Mouse (Mus musculus) brain, embryonic 14.5 days (tissue): Measurements from ENCODE around the gene Abcc8. TPM values are rescaled to one million over a fixed set of nuclear protein-coding genes. Genes with fewer than 3 reads are reported as not detected.
A peak's percentile ranks its signal among the peaks of the same experiment; 100 is the strongest.
"Not testable (repeated sequence)": the region's sequence is repeated elsewhere in the genome, so short reads cannot be mapped to it uniquely, and the experiment has no call there.

Experiments
- DNase-seq: peaks from one replicate; pipeline ENCODE4 v3.0.0-alpha.2; 2011; ENCODE audit warnings: low read depth
- CTCF ChIP-seq: fragments of 200-500 bp; IDR thresholded peaks from 2 replicates; pipeline ENCODE4 v1.5.1; 2012; ENCODE audit warnings: inconsistent platforms, mild to moderate bottlenecking, moderate library complexity, borderline replicate concordance; ENCODE audit not compliant: insufficient read depth, insufficient read length; ENCODE audit errors: extremely low read depth
- POLR2A ChIP-seq: fragments of 200-500 bp; IDR thresholded peaks from 2 replicates; pipeline ENCODE4 v1.6.1; 2012; ENCODE audit warnings: mild to moderate bottlenecking, inconsistent platforms, borderline replicate concordance; ENCODE audit not compliant: poor library complexity, insufficient read depth, insufficient read length, severe bottlenecking; ENCODE audit errors: extremely low read depth
- polyA plus RNA-seq: library from polyadenylated mRNA; depleted of rRNA; stranded (reverse); fragments of >200 nt; gene quantifications from 2 replicates; pipeline ENCODE4 v1.2.3, GENCODE M21; 2012

Gene Abcc8
- polyA plus RNA-seq, 1 experiment, result 12.3 TPM

DNA sequence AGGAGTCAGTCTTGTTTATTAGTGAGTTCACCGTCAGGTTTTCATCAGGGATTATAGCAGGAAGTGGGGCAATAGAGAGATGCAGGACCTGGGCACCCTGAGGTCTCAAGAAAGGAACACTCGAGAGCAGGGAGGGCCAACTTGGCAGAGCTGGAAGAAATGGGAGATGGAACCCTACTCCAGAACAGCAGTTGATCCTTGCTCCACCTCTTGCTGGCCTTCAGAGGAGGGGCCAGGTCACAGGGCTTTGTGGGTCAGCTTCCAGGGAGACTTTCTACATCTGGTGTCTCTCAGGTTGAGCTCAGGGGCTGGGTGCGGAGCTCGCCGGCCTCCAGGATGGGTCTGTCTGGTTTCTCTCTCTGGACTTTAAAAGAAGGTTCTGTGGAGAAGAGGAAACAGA lies 15.5 kb upstream of the Abcc8 start:
- TF ChIP-seq POLR2A (no peak), CTCF (no peak)
- DNase-seq, result no peak

DNA sequence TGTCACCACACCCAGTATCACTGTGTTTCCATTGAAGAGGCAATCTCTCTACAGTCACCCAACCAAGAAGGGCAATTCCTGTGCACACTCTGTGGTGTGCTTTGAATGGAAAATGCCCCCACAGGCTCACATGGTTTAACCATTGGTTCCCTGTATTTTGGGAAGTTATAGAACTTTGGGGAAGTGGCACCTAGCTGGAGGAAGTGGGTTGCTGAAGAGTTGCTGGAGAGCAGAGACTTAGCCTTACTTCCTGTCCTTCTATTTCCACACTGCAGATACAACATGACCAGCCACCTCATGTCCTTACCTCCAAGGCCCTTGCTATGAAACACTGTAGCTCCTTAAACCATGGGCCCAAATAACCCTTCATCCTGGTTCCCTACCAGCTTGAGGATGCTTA lies 4.4 kb upstream of the Abcc8 start:
- DNase-seq, result no peak
- TF ChIP-seq CTCF (no peak), POLR2A (no peak)

DNA sequence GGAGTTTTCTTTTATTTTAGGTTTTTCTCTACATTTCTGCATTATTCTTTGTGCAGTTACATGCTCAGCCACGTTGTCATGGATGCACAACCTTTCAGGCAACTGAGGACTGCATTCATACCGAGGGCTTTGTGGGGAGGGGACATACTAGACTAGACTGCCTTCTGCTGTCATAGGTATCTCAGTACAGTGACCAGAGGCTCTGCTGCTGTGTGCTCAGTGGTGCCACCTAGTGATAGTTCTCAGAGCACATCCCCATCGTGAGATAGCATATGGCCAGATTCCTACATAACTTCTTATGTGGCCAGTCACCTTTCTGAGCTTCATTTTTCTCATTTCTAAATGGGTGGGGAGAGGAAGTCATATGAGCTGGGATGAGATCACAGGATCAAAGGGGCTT lies 1.8 kb upstream of the Abcc8 start:
- TF ChIP-seq POLR2A (no peak), CTCF (peak; percentile 84; the same call in 1 of the 2 replicates)
- DNase-seq, result peak; percentile 82

DNA sequence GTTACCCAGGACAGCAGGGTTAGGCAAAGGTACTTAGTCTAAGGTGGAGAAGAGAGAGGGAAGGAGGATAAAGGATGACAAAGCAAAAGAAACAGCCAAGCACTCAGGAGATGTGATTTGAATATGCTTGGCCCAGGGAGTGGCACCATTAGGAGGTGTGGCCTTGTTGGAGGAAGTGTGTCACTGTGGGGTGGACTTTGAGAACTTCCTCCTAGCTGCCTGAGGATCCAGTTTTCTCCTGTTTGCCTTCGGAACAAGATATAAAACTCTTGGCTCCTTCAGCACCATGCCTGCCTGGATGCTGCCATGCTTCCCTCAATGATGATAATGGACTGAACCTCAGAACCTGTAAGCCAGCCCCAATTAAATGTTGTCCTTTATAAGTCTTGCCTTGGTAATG lies 10.9 kb downstream of the Abcc8 start:
- DNase-seq, result not testable (repeated sequence)

DNA sequence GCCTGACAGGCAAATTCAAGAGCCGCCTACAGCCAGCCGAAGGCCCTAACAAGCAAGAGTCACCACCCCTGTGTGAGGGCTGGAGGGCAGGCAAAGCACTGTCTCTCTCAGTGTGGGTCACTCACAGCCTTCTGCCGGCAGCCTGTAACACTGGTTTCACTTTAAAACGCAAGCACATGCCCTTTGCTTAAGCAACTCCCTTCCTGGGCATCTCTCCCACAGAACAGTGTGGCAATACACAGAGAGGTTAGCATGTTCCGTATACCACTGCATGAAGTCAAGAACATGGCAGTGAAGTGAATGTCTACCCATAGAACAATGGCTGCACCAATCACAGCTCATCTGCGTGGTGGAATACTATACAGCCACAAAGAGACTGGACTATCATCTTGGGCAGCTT lies 11.4 kb downstream of the Abcc8 start:
- TF ChIP-seq POLR2A, result no peak
- no peak for TF ChIP-seq CTCF
- no peak for DNase-seq

DNA sequence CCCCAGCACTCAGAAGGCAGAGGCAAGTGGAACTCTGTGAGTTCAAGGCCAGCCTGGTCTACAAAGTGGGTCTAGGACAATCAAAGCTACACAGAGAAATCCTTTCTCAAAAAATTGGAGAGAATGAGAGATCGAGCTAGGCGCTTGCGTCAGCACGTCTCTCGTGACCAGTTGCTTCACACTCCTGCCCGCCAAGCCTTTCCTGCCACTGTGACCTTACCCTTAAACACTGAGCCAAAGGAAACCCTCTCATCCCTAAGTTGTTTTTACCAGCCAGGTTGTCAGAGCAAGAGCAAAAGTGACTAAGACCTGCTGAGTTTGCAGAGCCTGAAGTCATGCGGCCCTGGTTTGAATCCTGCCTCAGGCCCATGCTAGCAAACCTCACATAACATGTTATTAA lies 11.9 kb downstream of the Abcc8 start:
- no peak for DNase-seq

DNA sequence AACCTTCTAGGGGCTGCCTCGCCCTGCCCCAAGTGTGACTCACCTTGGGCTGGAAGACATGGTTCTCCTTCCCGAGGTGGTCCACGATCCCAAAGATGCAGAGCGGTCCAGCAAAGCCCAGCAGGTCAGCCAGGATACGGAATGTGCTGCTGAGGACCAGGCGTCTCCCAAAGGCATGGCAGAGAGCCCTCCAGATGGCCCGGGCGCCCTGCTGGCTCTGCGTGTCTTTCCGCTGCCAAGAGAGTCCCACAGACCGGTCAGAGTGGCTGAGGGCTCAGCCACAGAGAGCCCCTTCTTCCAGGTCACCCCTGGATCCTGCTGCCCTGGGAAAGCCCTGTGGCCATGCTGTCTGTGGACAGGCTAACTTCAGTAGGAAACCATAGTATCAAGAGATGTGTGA lies 14.0 kb downstream of the Abcc8 start:
- no peak for DNase-seq
- no peak for TF ChIP-seq CTCF
- no peak for TF ChIP-seq POLR2A

More for the DNA sequence above, 11.9 kb downstream of the Abcc8 start:
- TF ChIP-seq CTCF (no peak), POLR2A (no peak)

DNA sequence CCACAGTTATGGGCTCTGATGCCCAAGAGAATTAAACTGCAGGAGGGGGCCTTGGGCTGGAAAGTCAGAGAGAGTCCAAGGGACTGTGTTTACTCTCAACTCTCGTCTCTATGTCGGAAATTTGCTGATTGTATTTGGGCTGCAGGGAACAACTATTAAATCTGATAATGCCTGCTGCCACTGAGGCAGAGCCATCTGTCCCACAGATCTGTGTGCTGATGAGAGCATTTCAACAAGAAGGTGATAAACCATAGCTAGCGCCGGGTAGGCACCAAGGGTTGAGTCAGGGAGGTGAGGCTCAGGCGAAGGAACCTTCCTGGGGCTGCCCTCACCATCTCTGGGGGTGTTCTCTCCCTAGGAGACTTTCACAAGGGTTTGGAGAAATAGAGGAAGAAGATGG lies 17.1 kb downstream of the Abcc8 start:
- peak; percentile 29 for DNase-seq

DNA sequence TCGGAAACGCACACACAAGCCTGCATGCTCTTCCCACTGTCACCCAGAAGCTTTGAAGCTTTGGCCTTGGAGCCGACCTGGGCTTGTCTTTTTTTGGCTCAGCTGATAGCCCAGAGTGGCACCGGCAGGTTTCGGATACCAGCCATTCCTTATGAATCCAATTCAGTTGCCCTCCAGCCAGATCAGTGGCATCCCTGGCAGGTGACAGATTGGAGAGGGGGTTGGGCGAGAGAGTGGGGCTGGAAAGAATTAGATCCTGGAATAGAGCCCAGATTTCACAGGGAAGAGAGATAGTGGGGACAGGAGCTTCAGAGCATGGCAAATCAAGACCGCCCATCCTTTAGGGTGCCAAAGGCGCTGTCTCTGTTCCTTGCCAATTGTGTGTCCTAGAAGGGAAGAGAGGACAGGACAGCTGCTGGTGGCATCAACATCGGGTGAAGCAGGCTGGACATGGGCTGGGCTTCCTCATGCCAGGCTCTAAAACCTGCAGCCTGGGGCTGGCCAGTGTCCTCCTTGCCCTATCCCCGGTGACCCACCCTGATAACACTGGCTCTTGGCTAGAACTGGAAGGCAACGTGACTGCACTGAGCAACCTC lies 17.6 kb downstream of the Abcc8 start:
- DNase-seq, result peak; percentile 60
- TF ChIP-seq CTCF (no peak), POLR2A (no peak)

More for the DNA sequence above, 17.1 kb downstream of the Abcc8 start:
- TF ChIP-seq CTCF (no peak), POLR2A (no peak)

DNA sequence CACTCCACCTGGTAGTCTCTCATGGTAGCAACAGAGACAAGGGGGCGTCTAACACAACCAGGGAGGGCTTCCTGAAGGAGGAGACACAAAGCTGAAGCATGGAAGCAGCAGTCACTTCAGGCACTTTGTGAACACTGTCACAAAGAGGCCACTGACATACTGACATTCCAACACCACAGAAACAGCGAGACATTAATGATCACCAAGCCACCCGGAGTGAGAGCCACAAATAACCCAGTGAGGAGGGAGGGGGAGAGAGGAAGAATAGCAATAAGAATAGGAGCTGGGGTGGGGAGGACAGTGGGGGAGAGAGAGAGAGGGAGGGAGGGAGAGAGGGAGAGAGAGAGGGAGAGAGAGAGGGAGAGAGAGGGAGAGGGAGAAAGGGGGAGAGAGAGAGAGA lies 18.2 kb downstream of the Abcc8 start:
- no peak for DNase-seq
- TF ChIP-seq CTCF (no peak), POLR2A (no peak)

DNA sequence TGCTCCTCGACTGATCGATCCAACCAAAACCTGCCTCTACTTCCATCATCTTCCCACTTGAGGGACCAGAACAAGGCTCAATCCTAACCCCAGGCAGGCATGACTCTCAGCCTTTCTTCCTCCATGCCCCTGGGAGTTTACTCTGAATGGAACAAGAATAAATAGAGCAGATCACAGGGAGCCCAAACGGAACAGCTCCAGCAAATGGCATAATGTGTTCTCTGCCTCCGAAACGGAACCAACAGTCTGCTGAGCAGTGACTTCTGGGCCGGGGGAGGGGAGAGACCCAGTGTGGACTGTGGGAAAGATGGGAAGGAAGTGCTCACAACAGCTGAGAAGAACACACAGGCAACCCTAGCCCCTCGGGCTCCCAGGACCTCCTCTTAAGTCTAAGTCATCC lies 22.1 kb downstream of the Abcc8 start:
- DNase-seq, result peak; percentile 5
- TF ChIP-seq CTCF (no peak), POLR2A (no peak)

DNA sequence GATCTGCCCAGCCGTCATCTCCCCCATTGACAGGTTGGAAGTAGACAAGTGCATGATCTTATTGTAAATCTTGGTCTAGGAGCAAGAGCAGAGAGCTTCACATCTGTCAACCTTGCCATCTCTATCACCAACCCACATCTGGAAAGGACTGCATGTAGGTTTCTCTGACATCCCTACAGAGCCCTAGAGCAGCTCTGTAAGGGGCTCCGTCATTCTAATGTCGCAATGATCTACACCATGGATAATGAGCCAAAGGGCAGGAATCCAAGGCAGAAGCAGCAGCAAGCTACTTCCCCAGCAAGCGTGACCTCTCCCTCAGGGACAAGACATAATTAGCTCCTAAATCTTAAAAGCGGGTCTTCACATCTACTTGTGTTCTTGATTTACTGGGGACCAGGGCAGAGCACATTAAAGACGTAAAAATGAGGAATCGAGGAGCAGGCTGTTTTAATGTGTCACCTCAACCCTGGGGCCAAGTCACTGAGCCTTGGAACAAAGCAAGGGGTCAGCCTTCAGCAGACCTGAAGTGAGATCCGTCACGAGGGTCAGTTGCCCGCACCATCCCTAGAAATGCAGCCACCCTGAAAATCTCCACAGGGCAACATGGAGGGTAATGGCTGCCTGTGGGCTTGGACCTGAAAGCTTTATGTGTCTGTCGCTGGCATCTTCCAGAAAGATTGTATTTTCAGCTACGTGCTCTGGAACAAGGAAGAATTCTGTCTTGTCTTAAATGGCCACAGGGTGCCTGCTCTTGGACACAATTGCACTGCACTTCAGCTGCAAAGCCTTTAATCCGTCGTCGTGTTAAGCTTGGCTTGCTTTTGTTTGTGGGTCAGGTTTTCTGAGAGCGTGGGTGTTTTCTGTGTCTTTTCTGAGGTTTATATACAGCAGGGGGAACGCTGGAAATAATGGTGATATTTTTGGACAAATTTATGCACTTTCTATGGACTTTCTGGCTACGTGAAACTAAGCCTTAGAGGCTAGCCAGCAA lies 25.0 kb downstream of the Abcc8 start:
- TF ChIP-seq CTCF (no peak), POLR2A (no peak)
- peak; percentile 60 for DNase-seq

DNA sequence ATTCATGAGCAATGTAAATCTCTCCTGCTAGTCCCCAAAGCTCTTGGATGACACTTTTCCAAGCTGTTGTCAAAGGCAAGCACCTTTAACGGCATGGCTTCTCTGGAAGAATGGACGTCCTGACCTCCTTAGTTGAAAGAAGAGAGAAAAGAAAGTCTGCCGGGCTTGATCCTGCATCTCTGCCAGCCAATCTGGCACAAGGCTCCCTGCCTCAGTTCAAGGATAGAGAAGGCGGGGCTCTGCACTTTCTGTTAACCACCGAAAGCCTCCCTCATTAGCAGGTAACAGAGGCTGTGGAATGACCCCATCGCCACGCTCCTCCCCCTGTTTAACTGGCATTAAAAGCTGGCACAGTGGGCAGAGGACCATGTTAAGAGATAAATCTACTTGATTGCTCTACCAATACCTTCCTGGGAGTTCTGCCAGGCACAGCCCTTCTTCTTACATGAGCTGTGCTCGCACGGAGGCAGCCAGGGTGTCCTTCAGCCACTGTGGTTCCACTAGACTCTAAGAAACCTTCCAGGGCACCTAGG lies 26.9 kb downstream of the Abcc8 start:
- no peak for TF ChIP-seq POLR2A
- DNase-seq, result peak; percentile 63
